In the genomic region with DNA sequence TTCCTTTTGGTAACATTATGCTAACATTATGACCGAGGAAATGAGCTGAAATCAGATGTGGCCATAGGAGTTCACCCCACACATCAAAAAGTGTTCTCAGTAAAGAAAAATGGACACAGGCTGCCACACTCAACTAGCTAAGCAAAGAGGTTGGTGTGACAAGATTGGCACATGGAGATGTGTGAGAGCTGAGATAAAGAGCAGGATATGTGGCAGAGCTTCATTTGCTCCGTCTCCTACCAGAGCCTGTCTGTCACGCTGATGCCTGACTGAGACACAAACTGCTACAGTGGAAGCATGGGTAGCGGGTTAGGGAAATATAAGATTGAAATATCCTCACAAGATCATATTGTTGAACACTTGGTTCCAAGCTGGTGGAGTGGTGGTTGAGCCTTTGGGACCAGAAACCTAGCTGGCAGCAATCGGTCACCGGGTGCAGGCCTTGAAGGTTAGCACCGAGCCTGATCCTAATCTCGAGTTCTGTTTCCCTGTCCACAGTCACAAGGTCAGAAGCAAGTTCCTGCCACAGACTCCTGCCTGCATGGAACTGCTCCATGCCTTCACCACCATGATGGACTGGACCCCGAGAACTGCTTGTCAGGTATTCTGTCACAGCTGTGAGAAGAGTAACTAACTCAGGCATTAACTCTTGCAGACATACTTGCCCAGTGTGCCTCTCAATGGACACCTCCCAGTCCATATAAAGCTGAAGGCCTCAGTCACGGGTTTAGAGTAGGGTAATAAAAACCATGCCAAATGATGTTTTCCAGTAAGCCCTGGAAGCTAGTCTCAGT, we compare ENCODE assay signal across 12 mouse cellular contexts. TPM values are rescaled to one million over a fixed set of nuclear protein-coding genes. Genes with fewer than 3 reads are reported as not detected.
DNase-seq lines count a peak whose midpoint lies in the region; ATAC-seq and TF ChIP-seq lines count a peak whose summit lies in the region.
"Had no signal": no experiment of that assay in that cellular context is flagged by ENCODE, and none has a peak within 500 bp of the region (broad histone marks: within the 10 kb centered on the region; RNA-seq: fewer than 3 reads in every experiment).

No protein-coding gene starts in this region.

- H3K4me1 ChIP-seq in heart, embryonic 15.5 days (replicated peaks): peaks cover 24% of the 10 kb centered on the region
- 0 out of 2 replicates have a peak, but pooled peaks cover 8% of the 10 kb centered on the region for H3K4me1 ChIP-seq in lung, postnatal 0 days (ENCODE audit: insufficient read depth, low read depth, low read length)
- H3K4me1 ChIP-seq in lung, adult 2 months (ENCODE audit: control insufficient read depth, insufficient read depth, low read length): peaks cover 24% of the 10 kb centered on the region
- H3K4me1 ChIP-seq: forebrain, embryonic 10.5 days had no signal

- intact Hi-C loops in heart, postnatal 36 days (cut with DNase I): no loop called here

- H3K27me3 ChIP-seq in heart, embryonic 15.5 days: no peaks in the 10 kb centered on the region
- no peaks in the 10 kb centered on the region for H3K27me3 ChIP-seq in lung, postnatal 0 days (replicated peaks; ENCODE audit: insufficient read depth, low read length)
- H3K27me3 ChIP-seq: hindbrain, embryonic 15.5 days had no signal

- no peak for TF ChIP-seq CTCF in lung, postnatal 0 days (IDR thresholded peaks at IDR 0.05)
- TF ChIP-seq CTCF in lung, adult 2 months (IDR thresholded peaks at IDR 0.05; ENCODE audit: insufficient read depth, low read length): no peak

- no peak overlapping the region for H3K9ac ChIP-seq in heart, embryonic 15.5 days
- H3K9ac ChIP-seq in lung, postnatal 0 days (replicated peaks; ENCODE audit: low read depth): no peak overlapping the region
- H3K9ac ChIP-seq: hindbrain, embryonic 15.5 days had no signal

- no peak overlapping the region for H3K4me2 ChIP-seq in heart, embryonic 15.5 days
- no peak overlapping the region for H3K4me2 ChIP-seq in lung, postnatal 0 days (replicated peaks; ENCODE audit: low read depth, low read length)
- H3K4me2 ChIP-seq: hindbrain, embryonic 15.5 days had no signal

- WGBS in heart, embryonic 15.5 days: 68% methylated on average over 10 of the region's 10 CpGs
- WGBS in lung, postnatal 0 days: 61% methylated on average over 10 of the region's 10 CpGs
- WGBS in lung, adult 2 months: 45% methylated on average over 10 of the region's 10 CpGs

- no peak for TF ChIP-seq POLR2A in lung, adult 2 months (IDR thresholded peaks at IDR 0.05; ENCODE audit: borderline replicate concordance, extremely low read depth, low read depth, low read length)

- H3K9me3 ChIP-seq in heart, embryonic 15.5 days (replicated peaks): no peaks in the 10 kb centered on the region
- no peaks in the 10 kb centered on the region for H3K9me3 ChIP-seq in lung, postnatal 0 days (ENCODE audit: low read length)
- H3K9me3 ChIP-seq: forebrain, embryonic 10.5 days; hindbrain, embryonic 15.5 days had no signal

- H3K4me3 ChIP-seq in heart, embryonic 15.5 days: no peak overlapping the region
- H3K4me3 ChIP-seq in lung, postnatal 0 days (ENCODE audit: low read depth, low read length): no peak overlapping the region
- no peak overlapping the region for H3K4me3 ChIP-seq in lung, adult 2 months (replicated peaks; ENCODE audit: extremely low read depth, low read depth, low read length)
- H3K4me3 ChIP-seq: forebrain, embryonic 10.5 days; hindbrain, embryonic 15.5 days had no signal

- no peak for TF ChIP-seq EP300 in lung, postnatal 0 days (IDR thresholded peaks at IDR 0.05)

- 0 out of 2 replicates have a peak, but pooled peaks have one; percentile 7 for ATAC-seq in heart, embryonic 15.5 days (replicated peaks; ENCODE audit: insufficient number of reproducible peaks, insufficient read depth, low FRiP score, low read depth)
- peak; percentile 18; the same call in 1 of the 2 replicates for ATAC-seq in lung, postnatal 0 days

- no peaks in the 10 kb centered on the region for H3K36me3 ChIP-seq in heart, embryonic 15.5 days
- H3K36me3 ChIP-seq in lung, postnatal 0 days (ENCODE audit: insufficient read depth, low read length): no peaks in the 10 kb centered on the region
- H3K36me3 ChIP-seq: forebrain, embryonic 10.5 days; hindbrain, embryonic 15.5 days had no signal

- peak overlapping the region; percentile 29; the same call in 1 of the 2 replicates for H3K27ac ChIP-seq in heart, embryonic 15.5 days
- peak overlapping the region; percentile 63 for H3K27ac ChIP-seq in lung, postnatal 0 days (ENCODE audit: low read length)
- H3K27ac ChIP-seq: forebrain, embryonic 10.5 days; hindbrain, embryonic 15.5 days had no signal

- no peak for DNase-seq in heart, postnatal 36 days
- DNase-seq in lung, postnatal 0 days (ENCODE audit: low spot score): no peak
- DNase-seq in lung, adult 2 months: no peak
- DNase-seq in kidney, postnatal 25 days: peak; percentile 15 to 46
- no peak for DNase-seq in left cerebral cortex, adult 18-20 months (ENCODE audit: low spot score in 2 of 2)
- DNase-seq in cerebellum, postnatal 14 days: no peak
- DNase-seq: embryo, embryonic 11 days; right cerebral cortex, postnatal 14 days; thymus, postnatal 14 days had no signal

RNA-seq across cellular contexts. Expression of gene Sptlc2, which starts 7.4 kb away (rescaled TPM):
- polyA plus RNA-seq in heart, embryonic 15.5 days (2015; fragmentation: Nextera tagmentation; extraction: Ambion mirVana): 62.8 and 66.7 TPM in 2 replicates
- 10 to 100 TPM; 27.2 to 28.8 TPM for total RNA-seq in heart, postnatal 36 days (2021)
- 194 and 216 TPM in 2 replicates for polyA plus RNA-seq in lung, postnatal 0 days (2015; fragmentation: Nextera tagmentation; extraction: Ambion mirVana)
- 18.6 and 35.0 TPM in 2 replicates for polyA plus RNA-seq in lung, adult 2 months (2012; rRNA removed)
- 10 to 100 TPM; 31.7 to 33.3 TPM for total RNA-seq in left cerebral cortex, adult 18-20 months (2021)

Comparison
In these comparisons a context has a peak if more than half of its experiments do, and no peak if none do; other contexts are left out.
1. DNase-seq: peak in kidney, postnatal 25 days (2 of 2); none in heart, postnatal 36 days (0 of 2), lung, postnatal 0 days (single experiment), lung, adult 2 months (single experiment), left cerebral cortex, adult 18-20 months (0 of 2) and cerebellum, postnatal 14 days (0 of 2).